Mouse (Mus musculus): ENCODE data around the gene Dsn1. TPM values are rescaled to one million over a fixed set of nuclear protein-coding genes. Genes with fewer than 3 reads are reported as not detected.

Dsn1 gene
- polyA plus RNA-seq, 1 experiment from 2014 or later = 53.8 TPM

DNA sequence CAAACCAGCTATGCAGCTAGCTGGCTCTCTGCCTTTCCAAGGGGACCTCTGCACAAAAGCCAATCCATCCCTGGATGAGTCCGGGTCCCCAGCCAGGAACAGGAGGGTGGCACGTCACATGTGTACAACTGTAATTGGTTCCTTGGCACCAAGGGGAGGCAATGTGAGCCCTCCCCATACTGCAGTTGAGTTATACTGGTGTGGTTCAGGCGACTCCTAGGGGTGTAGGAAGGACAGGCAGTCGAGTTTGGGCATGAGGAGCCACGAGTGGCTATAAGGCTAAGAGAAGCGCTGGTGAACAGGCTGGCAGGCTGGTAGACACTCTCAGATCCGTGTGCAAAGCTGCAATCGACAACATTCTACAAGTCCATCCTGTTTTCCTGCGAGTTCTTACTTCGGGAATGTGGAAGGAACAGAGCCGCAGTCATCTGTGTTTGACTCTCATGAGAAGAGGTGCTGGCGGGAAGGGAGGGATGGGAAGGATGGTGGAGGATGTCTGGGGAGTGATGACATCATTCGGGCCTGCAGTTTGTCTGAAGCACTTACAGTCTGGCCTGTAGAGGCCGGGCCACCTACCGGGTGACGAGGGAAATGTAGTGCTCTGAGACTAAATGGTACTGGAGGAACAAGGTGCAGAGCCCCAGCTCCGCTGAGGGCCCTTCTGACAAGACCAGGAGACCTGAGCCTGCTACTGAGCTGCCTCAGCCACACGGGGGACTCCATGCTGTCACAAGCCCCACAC lies 9.7 kb upstream of the Dsn1 start:
- Histone ChIP-seq H3K27me3 (replicated peaks; ENCODE audit: low read depth, poor library complexity, severe bottlenecking) (no peaks in the 10 kb centered on the region), H3K36me3 (replicated peaks) (peaks cover 98% of the 10 kb centered on the region), H3K27ac (replicated peaks) (no peak overlapping the region), H3K9me3 (no peaks in the 10 kb centered on the region), H3K4me3 (no peak overlapping the region), H3K4me1 (peaks cover 2% of the 10 kb centered on the region; the same call in 1 of the 2 replicates)
- no peak for DNase-seq (ENCODE audit: low spot score)
- WGBS = 86% methylated on average over 18 of the region's 18 CpGs

DNA sequence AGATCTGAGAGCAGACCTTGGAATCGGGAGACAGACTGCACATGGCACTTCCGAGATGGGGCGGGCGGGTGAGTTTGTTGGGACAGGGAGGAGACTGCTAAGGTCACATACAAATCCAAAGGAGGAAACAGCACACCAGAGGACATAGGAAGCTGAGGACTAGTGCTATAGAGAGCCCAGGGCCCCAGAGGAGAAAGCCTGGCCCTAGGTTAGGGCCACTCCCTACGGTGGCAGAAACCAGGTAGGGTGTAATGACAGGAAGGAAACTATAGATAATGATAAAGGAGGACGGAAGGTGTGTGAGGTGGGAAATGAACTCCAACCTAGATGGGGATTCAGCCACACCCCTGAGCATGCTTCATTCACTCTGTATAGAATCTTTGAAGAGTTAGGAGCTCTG lies 5.4 kb upstream of the Dsn1 start:
- Histone ChIP-seq H3K27ac (replicated peaks) (no peak overlapping the region), H3K36me3 (replicated peaks) (peaks cover 55% of the 10 kb centered on the region)
- WGBS = 88% methylated on average over 6 of the region's 6 CpGs

GRCm38 (mm10) chr2:157010634-157011310 lies 3.8 kb upstream of the Dsn1 start:
- 0 out of 2 replicates have a peak overlapping the region, but pooled peaks have one; percentile 36 for H3K27ac ChIP-seq (replicated peaks)
- H3K36me3 ChIP-seq (replicated peaks) = peaks cover 40% of the 10 kb centered on the region
- peaks cover 35% of the 10 kb centered on the region for H3K4me1 ChIP-seq
- H3K9me3 ChIP-seq = no peaks in the 10 kb centered on the region
- H3K27me3 ChIP-seq (replicated peaks; ENCODE audit: low read depth, poor library complexity, severe bottlenecking) = no peaks in the 10 kb centered on the region
- no peak for DNase-seq (ENCODE audit: low spot score)
- no peak overlapping the region for H3K4me3 ChIP-seq
- 55% methylated on average over 11 of the region's 11 CpGs for WGBS

More for the DNA sequence above, 5.4 kb upstream of the Dsn1 start:
- H3K9me3 ChIP-seq = no peaks in the 10 kb centered on the region
- no peaks in the 10 kb centered on the region for H3K27me3 ChIP-seq (replicated peaks; ENCODE audit: low read depth, poor library complexity, severe bottlenecking)
- H3K4me3 ChIP-seq = no peak overlapping the region
- H3K4me1 ChIP-seq = peaks cover 23% of the 10 kb centered on the region
- no peak for DNase-seq (ENCODE audit: low spot score)

- no peak overlapping the region for H3K4me3 ChIP-seq
- no peak for DNase-seq (ENCODE audit: low spot score)
- H3K36me3 ChIP-seq (replicated peaks) = peaks cover 38% of the 10 kb centered on the region
- no peaks in the 10 kb centered on the region for H3K9me3 ChIP-seq
- no peaks in the 10 kb centered on the region for H3K27me3 ChIP-seq (replicated peaks; ENCODE audit: low read depth, poor library complexity, severe bottlenecking)
- no peak overlapping the region for H3K27ac ChIP-seq (replicated peaks)
- H3K4me1 ChIP-seq = peaks cover 38% of the 10 kb centered on the region
These were observed 3.2 kb upstream of the Dsn1 start for GRCm38 (mm10) chr2:157010121-157010520.

DNA sequence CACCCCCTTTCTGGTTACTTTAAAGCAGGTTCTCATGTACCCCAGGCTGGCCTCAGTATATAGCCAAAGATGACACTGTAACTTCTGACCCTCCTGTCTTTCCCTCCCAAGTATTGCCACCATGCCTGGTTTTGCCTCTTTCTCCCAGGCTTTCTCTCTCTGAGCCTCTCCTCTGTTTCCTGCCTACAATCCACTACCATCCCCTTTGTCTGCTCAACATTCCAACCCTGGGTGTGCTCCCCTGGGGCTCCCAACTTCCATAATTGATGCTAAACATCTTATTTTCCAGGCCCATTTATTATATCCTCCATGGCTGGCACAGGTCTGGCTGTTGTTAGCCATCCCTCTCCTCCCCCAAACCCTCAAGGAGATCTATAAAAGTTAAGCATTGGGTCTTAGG lies 1.6 kb upstream of the Dsn1 start:
- no peak overlapping the region for H3K27ac ChIP-seq (replicated peaks)
- no peaks in the 10 kb centered on the region for H3K9me3 ChIP-seq
- H3K36me3 ChIP-seq (replicated peaks) = peaks cover 38% of the 10 kb centered on the region
- H3K27me3 ChIP-seq (replicated peaks; ENCODE audit: low read depth, poor library complexity, severe bottlenecking) = no peaks in the 10 kb centered on the region
- peaks cover 38% of the 10 kb centered on the region for H3K4me1 ChIP-seq
- DNase-seq (ENCODE audit: low spot score) = no peak
- no peak overlapping the region for H3K4me3 ChIP-seq

GRCm38 (mm10) chr2:157007234-157007596 lies 261 bp upstream of the Dsn1 start:
- peaks cover 38% of the 10 kb centered on the region for H3K4me1 ChIP-seq
- H3K9me3 ChIP-seq = no peaks in the 10 kb centered on the region

DNA sequence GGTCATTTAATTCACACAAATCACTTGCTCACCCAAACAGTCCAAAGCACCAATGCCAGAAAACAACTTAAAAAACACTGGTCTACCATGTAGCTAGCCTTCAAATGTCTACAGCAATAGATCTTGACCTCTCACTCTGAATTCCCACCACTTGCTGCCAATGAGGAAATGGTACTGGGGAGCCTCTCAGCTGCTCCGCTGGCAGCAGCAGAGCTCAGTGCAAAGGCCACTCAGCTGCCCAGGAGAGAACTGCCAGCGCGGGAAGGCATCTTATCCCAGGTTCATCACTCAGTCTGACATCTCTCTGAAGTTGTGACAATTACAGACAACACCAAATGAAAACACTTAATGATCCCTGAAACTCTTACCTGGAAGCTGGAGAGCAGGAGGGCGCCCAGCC lies 4.6 kb downstream of the Dsn1 start:
- Histone ChIP-seq H3K27me3 (replicated peaks; ENCODE audit: low read depth, poor library complexity, severe bottlenecking) (no peaks in the 10 kb centered on the region), H3K4me3 (no peak overlapping the region), H3K27ac (replicated peaks) (no peak overlapping the region), H3K9me3 (no peaks in the 10 kb centered on the region), H3K36me3 (replicated peaks) (peaks cover 80% of the 10 kb centered on the region), H3K4me1 (peaks cover 15% of the 10 kb centered on the region)
- no peak for DNase-seq (ENCODE audit: low spot score)
- 93% methylated on average over 4 of the region's 4 CpGs for WGBS

More at GRCm38 (mm10) chr2:157007234-157007596, 261 bp upstream of the Dsn1 start:
- H3K4me3 ChIP-seq = peak overlapping the region; percentile 68
- WGBS = 34% methylated on average over 5 of the region's 5 CpGs
- DNase-seq (ENCODE audit: low spot score) = no peak
- H3K27me3 ChIP-seq (replicated peaks; ENCODE audit: low read depth, poor library complexity, severe bottlenecking) = no peaks in the 10 kb centered on the region
- H3K36me3 ChIP-seq (replicated peaks) = peaks cover 37% of the 10 kb centered on the region
- H3K27ac ChIP-seq (replicated peaks) = peak overlapping the region; percentile 92

- Histone ChIP-seq H3K4me1 (no peaks in the 10 kb centered on the region), H3K4me3 (no peak overlapping the region), H3K27ac (replicated peaks) (no peak overlapping the region), H3K36me3 (replicated peaks) (peaks cover 97% of the 10 kb centered on the region), H3K9me3 (no peaks in the 10 kb centered on the region), H3K27me3 (replicated peaks; ENCODE audit: low read depth, poor library complexity, severe bottlenecking) (no peaks in the 10 kb centered on the region)
- DNase-seq (ENCODE audit: low spot score) = no peak
- 87% methylated on average over 5 of the region's 5 CpGs for WGBS
These were observed 8.7 kb downstream of the Dsn1 start for GRCm38 (mm10) chr2:156998263-156998662.

DNA sequence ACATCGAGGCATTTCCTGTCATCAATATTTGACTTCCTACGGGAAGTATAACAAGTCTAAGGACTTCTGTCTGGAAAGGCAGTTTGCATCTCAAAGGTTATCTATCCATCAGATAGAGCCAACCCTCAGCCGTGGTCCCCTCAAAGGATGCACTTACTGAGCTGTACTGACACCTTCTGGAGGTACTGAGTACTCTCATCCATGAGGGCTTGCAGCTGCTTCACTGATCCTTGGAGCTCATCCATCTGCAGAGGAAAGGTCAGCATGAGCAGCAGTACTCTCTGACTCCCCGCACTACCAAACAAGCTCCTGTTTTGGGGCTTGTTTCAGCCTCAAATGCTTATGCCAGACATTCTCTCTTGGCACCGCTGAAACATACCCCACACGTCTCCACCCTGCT lies 10.4 kb downstream of the Dsn1 start:
- no peaks in the 10 kb centered on the region for H3K27me3 ChIP-seq (replicated peaks; ENCODE audit: low read depth, poor library complexity, severe bottlenecking)
- peaks cover 86% of the 10 kb centered on the region for H3K36me3 ChIP-seq (replicated peaks)
- WGBS = 73% methylated on average over 6 of the region's 6 CpGs
- no peak for DNase-seq (ENCODE audit: low spot score)
- H3K9me3 ChIP-seq = no peaks in the 10 kb centered on the region
- peaks cover 3% of the 10 kb centered on the region; the same call in 1 of the 2 replicates for H3K4me1 ChIP-seq
- H3K27ac ChIP-seq (replicated peaks) = no peak overlapping the region
- H3K4me3 ChIP-seq = no peak overlapping the region

GRCm38 (mm10) chr2:156991470-156992319 lies 15.3 kb downstream of the Dsn1 start, which contains the start of gene Ndrg3:
Ndrg3 (minus strand) TSS chr2:156992056.
- Histone ChIP-seq H3K4me3 (peak within 1 kb of the TSS; percentile 73), H3K4me1 (peaks cover 18% of the 10 kb centered on the region), H3K9me3 (no peaks in the 10 kb centered on the region), H3K27ac (replicated peaks) (peak within 1 kb of the TSS; percentile 65), H3K36me3 (replicated peaks) (peaks cover 38% of the 10 kb centered on the region), H3K27me3 (replicated peaks; ENCODE audit: low read depth, poor library complexity, severe bottlenecking) (0 out of 2 replicates have a peak, but pooled peaks cover 4% of the 10 kb centered on the region)
- peak; percentile 97 for DNase-seq (ENCODE audit: low spot score)
- WGBS = under 1% methylated on average over 66 of the region's 66 CpGs

- 0 out of 2 replicates have a peak, but pooled peaks cover 4% of the 10 kb centered on the region for H3K27me3 ChIP-seq (replicated peaks; ENCODE audit: low read depth, poor library complexity, severe bottlenecking)
- H3K4me1 ChIP-seq = peaks cover 18% of the 10 kb centered on the region
- H3K36me3 ChIP-seq (replicated peaks) = peaks cover 29% of the 10 kb centered on the region
- 4% methylated on average over 16 of the region's 16 CpGs for WGBS
- peak; percentile 33 for DNase-seq (ENCODE audit: low spot score)
- H3K27ac ChIP-seq (replicated peaks) = no peak overlapping the region
- peak overlapping the region; percentile 73 for H3K4me3 ChIP-seq
- no peaks in the 10 kb centered on the region for H3K9me3 ChIP-seq
These were observed 16.1 kb downstream of the Dsn1 start for GRCm38 (mm10) chr2:156990727-156991431.

- Histone ChIP-seq H3K9me3 (no peaks in the 10 kb centered on the region), H3K27me3 (replicated peaks; ENCODE audit: low read depth, poor library complexity, severe bottlenecking) (0 out of 2 replicates have a peak, but pooled peaks cover 4% of the 10 kb centered on the region), H3K4me1 (peaks cover 18% of the 10 kb centered on the region), H3K4me3 (no peak overlapping the region), H3K36me3 (replicated peaks) (peaks cover 3% of the 10 kb centered on the region; the same call in 1 of the 2 replicates), H3K27ac (replicated peaks) (no peak overlapping the region)
- 79% methylated on average over 3 of the region's 3 CpGs for WGBS
- no peak for DNase-seq (ENCODE audit: low spot score)
These were observed 19.6 kb downstream of the Dsn1 start for GRCm38 (mm10) chr2:156987316-156987715.
